Mouse (Mus musculus) ES-Bruce4 (cell line): Measurements from ENCODE around the gene Mex3d.

Source experiments
- CTCF ChIP-seq: IDR thresholded peaks from one replicate; pipeline ENCODE4 v1.8.1; 2011; ENCODE audit warnings: low read depth, low read length
- EP300 ChIP-seq: IDR thresholded peaks from 2 replicates; pipeline ENCODE4 v1.6.1; 2011; ENCODE audit warnings: low read depth, low read length; ENCODE audit not compliant: insufficient read depth
- POLR2A ChIP-seq: IDR thresholded peaks from one replicate; pipeline ENCODE4 v1.8.1; 2011; ENCODE audit warnings: low read length; ENCODE audit not compliant: insufficient read depth

GRCm38 (mm10) chr10:80371983-80372382 is 15.5 kb downstream of the Mex3d start:
- TF ChIP-seq POLR2A (no peak), EP300 (no peak), CTCF (no peak)
